Mouse (Mus musculus) ovary, adult 2 months (tissue): ENCODE results near the gene Osbpl9. TPM values are rescaled to one million over a fixed set of nuclear protein-coding genes. Genes with fewer than 3 reads are reported as not detected.

Experiments used
- polyA plus RNA-seq: library from polyadenylated mRNA; depleted of rRNA; stranded (reverse); fragments of >200 nt; gene quantifications from 2 replicates; pipeline ENCODE4 v1.2.3, GENCODE M21; 2012; rRNA removed

Osbpl9 gene
- polyA plus RNA-seq: 59.6 and 115 TPM in 2 replicates

GRCm38 (mm10) chr4:109201582-109202424 lies at the start of gene Osbpl9:
Gene Osbpl9 (minus strand): TSS chr4:109202272.

DNA sequence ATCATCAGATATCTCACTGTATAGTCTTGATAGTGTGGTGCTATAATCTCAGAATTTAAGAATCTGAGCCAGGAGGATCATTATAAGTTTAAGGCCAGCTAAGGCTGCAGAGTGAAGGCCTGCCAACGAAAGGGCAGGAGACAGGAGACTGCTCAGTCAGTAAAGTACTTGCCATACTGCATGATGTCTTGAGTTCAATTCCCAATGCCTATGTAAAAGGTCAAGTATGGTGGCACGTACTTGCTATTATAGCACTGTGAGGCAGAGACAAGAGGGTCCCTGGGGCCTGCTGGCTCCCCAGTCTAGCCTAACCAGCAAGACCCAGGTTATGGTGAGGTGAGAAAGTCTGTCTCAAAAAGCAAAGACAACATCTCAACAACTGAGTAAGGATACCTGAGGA lies 32.1 kb upstream of the Osbpl9 start, which contains the start of gene Calr4:
Calr4 (plus strand) TSS at position 301 of the 400 bp plus-strand sequence.

Other genes with a start within 250 kb of the Osbpl9 start
- gene Nrd1, start 201.6 kb downstream of the Osbpl9 start, polyA plus RNA-seq: 18.9 and 23.1 TPM in 2 replicates
- 0.24 and 0.31 TPM in 2 replicates for gene Calr4, start 32.2 kb upstream of the Osbpl9 start, polyA plus RNA-seq
- 4.6 and 5.9 TPM in 2 replicates for gene Eps15, start 78.0 kb upstream of the Osbpl9 start, polyA plus RNA-seq
- gene Ttc39a, start 204.4 kb upstream of the Osbpl9 start, polyA plus RNA-seq: 14.3 and 18.4 TPM in 2 replicates